Mouse (Mus musculus) stomach, embryonic 15.5 days (tissue): Measurements from ENCODE around the gene Ccdc174. TPM values are rescaled to one million over a fixed set of nuclear protein-coding genes. Genes with fewer than 3 reads are reported as not detected.

ENCODE experiments used
- ATAC-seq: fragments of 200-750 bp; cut with Nextera tagmentation; 2 replicates; pipeline ENCODE4 v1.8.0; 2017; ENCODE audit warnings: low read depth, moderate number of reproducible peaks, moderate TSS enrichment; ENCODE audit not compliant: insufficient read depth, low FRiP score
- H3K27ac ChIP-seq: fragments of 300-500 bp; sonication (generic); 2 replicates; pipeline ENCODE4 v1.5.1; 2015; ENCODE audit warnings: mild to moderate bottlenecking, inconsistent platforms
- H3K27me3 ChIP-seq: fragments of 300-500 bp; sonication (generic); replicated peaks from 2 replicates; pipeline ENCODE4 v1.6.1; 2015; ENCODE audit warnings: inconsistent platforms
- H3K36me3 ChIP-seq: fragments of 300-500 bp; sonication (generic); 2 replicates; pipeline ENCODE4 v1.6.1; 2015; ENCODE audit warnings: inconsistent platforms
- H3K4me1 ChIP-seq: fragments of 300-500 bp; sonication (generic); 2 replicates; pipeline ENCODE4 v1.6.1; 2015; ENCODE audit warnings: inconsistent platforms
- H3K4me2 ChIP-seq: fragments of 300-500 bp; sonication (generic); 2 replicates; pipeline ENCODE4 v1.6.1; 2015; ENCODE audit warnings: mild to moderate bottlenecking, inconsistent platforms
- H3K4me3 ChIP-seq: fragments of 300-500 bp; sonication (generic); replicated peaks from 2 replicates; pipeline ENCODE4 v1.5.1; 2015; ENCODE audit warnings: inconsistent platforms
- H3K9ac ChIP-seq: fragments of 300-500 bp; sonication (generic); 2 replicates; pipeline ENCODE4 v1.6.1; 2015; ENCODE audit warnings: inconsistent platforms
- H3K9me3 ChIP-seq: fragments of 300-500 bp; sonication (generic); 2 replicates; pipeline ENCODE4 v1.6.1; 2016; ENCODE audit warnings: inconsistent platforms
- WGBS: fragments of 180-500 bp; shearing (Covaris S2); methylation state at CpG from one replicate; pipeline ENCODE4 v1.1.7; 2015; 5-methylcytosine and 5-hydroxymethylcytosine counted together
- polyA plus RNA-seq: library from polyadenylated mRNA; unstranded; fragments of >200 nt; fragmentation: Nextera tagmentation; extraction: Ambion mirVana; gene quantifications from 2 replicates; pipeline ENCODE4 v1.2.1, GENCODE M21; 2015

Gene Ccdc174
- polyA plus RNA-seq, 1 experiment from 2014 or later: 35.3 TPM

DNA sequence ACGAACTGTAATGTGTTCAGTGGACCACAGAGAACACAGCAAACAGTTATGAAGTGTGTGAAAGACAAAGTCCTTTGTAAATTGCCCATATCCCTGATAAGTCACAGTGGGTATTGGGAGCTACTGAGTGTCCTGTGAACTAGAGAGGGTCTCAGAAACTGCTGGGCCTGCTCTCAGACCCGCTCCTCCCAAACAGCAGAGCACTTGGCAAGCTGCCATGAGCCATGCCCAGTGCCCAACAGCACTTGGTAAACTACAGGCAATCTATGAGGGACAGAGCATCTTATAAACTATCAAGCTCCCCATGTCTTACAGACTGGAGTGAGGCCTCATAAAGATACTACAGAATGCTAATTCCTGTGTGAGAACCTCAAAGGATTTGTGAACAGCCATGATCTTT is 70.6 kb downstream of the Ccdc174 start:
- Histone ChIP-seq H3K9ac (no peak overlapping the region), H3K36me3 (no peaks in the 10 kb centered on the region), H3K4me2 (no peak overlapping the region), H3K27me3 (no peaks in the 10 kb centered on the region), H3K27ac (no peak overlapping the region), H3K4me3 (no peak overlapping the region), H3K9me3 (no peaks in the 10 kb centered on the region), H3K4me1 (no peaks in the 10 kb centered on the region)
- ATAC-seq: no peak
- WGBS: 65% methylated on average over 2 of the region's 2 CpGs

Other genes with a start within 250 kb of the Ccdc174 start
- gene Slc6a6, start 194.0 kb upstream of the Ccdc174 start, polyA plus RNA-seq: 54.6 and 63.0 TPM in 2 replicates
- 0.23 and 0.58 TPM in 2 replicates for gene Grip2, start 50.8 kb upstream of the Ccdc174 start, polyA plus RNA-seq
- gene 4930590J08Rik, start 24.8 kb downstream of the Ccdc174 start, polyA plus RNA-seq: 0.32 and 0.40 TPM in 2 replicates
- 7.8 and 8.7 TPM in 2 replicates for gene Fgd5, start 100.8 kb downstream of the Ccdc174 start, polyA plus RNA-seq
- 21.8 and 24.2 TPM in 2 replicates for gene Nr2c2, start 213.3 kb downstream of the Ccdc174 start, polyA plus RNA-seq